Mouse (Mus musculus) neural tube, embryonic 14.5 days (tissue): ENCODE measurements around the gene Angptl2. TPM values are rescaled to one million over a fixed set of nuclear protein-coding genes. Genes with fewer than 3 reads are reported as not detected.

Experiments used
- ATAC-seq: fragments of 200-750 bp; cut with Nextera tagmentation; 2 replicates; pipeline ENCODE4 v1.8.0; 2017; ENCODE audit warnings: low read depth, mild to moderate bottlenecking, moderate TSS enrichment, moderate library complexity
- H3K27ac ChIP-seq: fragments of 300-500 bp; sonication (generic); 2 replicates; pipeline ENCODE4 v1.5.1; 2014; ENCODE audit warnings: low read depth, mild to moderate bottlenecking, control low read depth, low read length, moderate library complexity, mixed read lengths
- H3K27me3 ChIP-seq: fragments of 300-500 bp; sonication (generic); 2 replicates; pipeline ENCODE4 v1.6.1; 2014; ENCODE audit warnings: low read length; ENCODE audit not compliant: control insufficient read depth, insufficient read depth
- H3K36me3 ChIP-seq: fragments of 300-500 bp; sonication (generic); 2 replicates; pipeline ENCODE4 v1.6.1; 2014; ENCODE audit warnings: low read length, mixed read lengths; ENCODE audit not compliant: control insufficient read depth, insufficient read depth
- H3K4me1 ChIP-seq: fragments of 300-500 bp; sonication (generic); 2 replicates; pipeline ENCODE4 v1.6.1; 2014; ENCODE audit warnings: low read length; ENCODE audit not compliant: control insufficient read depth, insufficient read depth
- H3K4me2 ChIP-seq: fragments of 300-500 bp; sonication (generic); 2 replicates; pipeline ENCODE4 v1.6.1; 2014; ENCODE audit warnings: mild to moderate bottlenecking, low read depth, low read length, control low read depth
- H3K4me3 ChIP-seq: fragments of 300-500 bp; sonication (generic); 2 replicates; pipeline ENCODE4 v1.5.1; 2014; ENCODE audit warnings: low read depth, low read length, control low read depth, mixed read lengths
- H3K9ac ChIP-seq: fragments of 300-500 bp; sonication (generic); replicated peaks from 2 replicates; pipeline ENCODE4 v1.6.1; 2014; ENCODE audit warnings: low read depth, mild to moderate bottlenecking, control low read depth, low read length, mixed read lengths
- H3K9me3 ChIP-seq: fragments of 300-500 bp; sonication (generic); 2 replicates; pipeline ENCODE4 v1.6.1; 2016; ENCODE audit warnings: low read length; ENCODE audit not compliant: control insufficient read depth
- WGBS: fragments of 180-500 bp; shearing (Covaris S2); extraction: QIAGEN DNeasy Blood & Tissue Kit; methylation state at CpG from one replicate; pipeline ENCODE4 v1.1.7; 2014; 5-methylcytosine and 5-hydroxymethylcytosine counted together
- polyA plus RNA-seq: library from polyadenylated mRNA; unstranded; fragments of >200 nt; fragmentation: Nextera tagmentation; extraction: Ambion mirVana; gene quantifications from 2 replicates; pipeline ENCODE4 v1.2.1, GENCODE M21; 2014

Gene Angptl2
- polyA plus RNA-seq, 1 experiment from 2014 or later = 2.7 TPM

GRCm38 (mm10) chr2:33177443-33178242, 38.2 kb upstream of the Angptl2 start:
- Histone ChIP-seq H3K27me3 (no peaks in the 10 kb centered on the region), H3K4me2 (no peak overlapping the region), H3K4me3 (no peak overlapping the region), H3K4me1 (peaks cover 25% of the 10 kb centered on the region), H3K36me3 (no peaks in the 10 kb centered on the region), H3K27ac (no peak overlapping the region), H3K9ac (no peak overlapping the region), H3K9me3 (no peaks in the 10 kb centered on the region)
- ATAC-seq = no peak
- 86% methylated on average over 12 of the region's 12 CpGs for WGBS

- no peaks in the 10 kb centered on the region for H3K9me3 ChIP-seq
- no peak overlapping the region for H3K27ac ChIP-seq
- no peak overlapping the region for H3K4me3 ChIP-seq
- H3K4me2 ChIP-seq = no peak overlapping the region
- H3K36me3 ChIP-seq = no peaks in the 10 kb centered on the region
- peak; percentile 50; the same call in 1 of the 2 replicates for ATAC-seq
- peaks cover 25% of the 10 kb centered on the region for H3K4me1 ChIP-seq
- 49% methylated on average over 11 of the region's 11 CpGs for WGBS
- H3K9ac ChIP-seq = no peak overlapping the region
- H3K27me3 ChIP-seq = no peaks in the 10 kb centered on the region
These were observed 37.5 kb upstream of the Angptl2 start for GRCm38 (mm10) chr2:33178243-33178932.

GRCm38 (mm10) chr2:33179171-33179929, 36.5 kb upstream of the Angptl2 start:
- Histone ChIP-seq H3K4me1 (peaks cover 25% of the 10 kb centered on the region), H3K4me3 (no peak overlapping the region), H3K36me3 (no peaks in the 10 kb centered on the region), H3K9me3 (no peaks in the 10 kb centered on the region), H3K4me2 (no peak overlapping the region), H3K27ac (peak overlapping the region; percentile 28; the same call in 1 of the 2 replicates), H3K27me3 (no peaks in the 10 kb centered on the region), H3K9ac (no peak overlapping the region)
- ATAC-seq = peak; percentile 53; the same call in 1 of the 2 replicates
- 53% methylated on average over 14 of the region's 14 CpGs for WGBS

DNA sequence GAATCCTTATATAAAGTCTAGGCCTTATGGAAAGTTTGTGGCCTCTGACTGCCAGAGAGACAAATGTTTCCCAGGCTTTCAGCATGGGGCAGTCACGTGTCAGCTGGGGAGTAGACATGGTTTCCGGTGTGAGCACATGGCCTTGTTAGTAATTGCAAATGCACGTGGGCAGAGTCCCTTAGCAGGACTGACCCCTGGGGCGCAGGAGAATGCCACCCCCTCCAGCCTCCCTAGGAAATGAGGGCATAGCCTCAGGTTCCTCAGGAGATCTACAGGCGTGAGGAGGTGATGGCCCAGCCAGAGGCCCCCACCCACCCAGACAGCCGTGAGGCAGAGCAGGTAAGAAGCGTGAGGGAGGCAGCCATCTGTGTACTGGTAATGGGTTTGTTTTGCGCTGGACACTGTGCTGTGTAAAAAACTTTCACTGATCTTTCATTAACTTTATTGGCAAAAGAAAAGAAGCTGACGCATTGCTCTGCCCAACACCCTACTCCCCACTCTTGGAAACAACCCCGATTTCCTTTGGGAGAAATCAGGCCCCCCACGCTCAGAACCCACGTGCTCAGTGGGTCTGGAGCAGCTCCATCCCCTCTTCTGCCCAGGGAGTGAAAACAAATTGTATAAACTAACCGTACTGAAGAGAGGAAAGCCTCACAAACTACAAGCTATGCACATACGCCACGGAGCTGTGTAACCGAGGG, 35.8 kb upstream of the Angptl2 start:
- no peak for ATAC-seq
- Histone ChIP-seq H3K27me3 (no peaks in the 10 kb centered on the region), H3K9ac (no peak overlapping the region), H3K9me3 (no peaks in the 10 kb centered on the region), H3K4me1 (peaks cover 25% of the 10 kb centered on the region), H3K4me2 (no peak overlapping the region), H3K36me3 (no peaks in the 10 kb centered on the region), H3K4me3 (no peak overlapping the region), H3K27ac (peak overlapping the region; percentile 28; the same call in 1 of the 2 replicates)
- WGBS = 43% methylated on average over 16 of the region's 16 CpGs

GRCm38 (mm10) chr2:33183321-33183720, 32.5 kb upstream of the Angptl2 start:
- ATAC-seq = no peak
- Histone ChIP-seq H3K27me3 (no peaks in the 10 kb centered on the region), H3K36me3 (no peaks in the 10 kb centered on the region), H3K4me1 (peaks cover 18% of the 10 kb centered on the region), H3K9me3 (no peaks in the 10 kb centered on the region), H3K9ac (no peak overlapping the region), H3K4me2 (no peak overlapping the region), H3K4me3 (no peak overlapping the region), H3K27ac (no peak overlapping the region)
- 95% methylated on average over 7 of the region's 7 CpGs for WGBS

DNA sequence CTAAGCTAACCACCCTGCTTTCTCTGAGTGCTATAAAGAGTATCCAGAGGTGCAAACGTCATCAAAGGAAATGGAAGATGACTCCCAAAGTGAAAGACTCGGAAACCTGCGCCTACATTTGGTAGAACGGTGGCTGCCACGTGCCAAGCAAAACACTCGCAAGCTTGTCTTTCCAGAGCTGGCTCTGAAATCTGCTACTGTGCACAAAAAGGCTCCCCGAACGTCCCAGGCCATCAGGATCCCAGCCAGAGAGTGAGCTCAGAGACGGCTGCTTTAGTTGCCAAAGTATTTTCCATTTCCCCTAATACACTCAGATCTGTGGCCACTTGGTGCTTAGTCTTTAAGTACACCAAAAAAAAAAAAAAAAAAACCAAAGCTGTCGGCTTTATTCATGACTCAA, 31.2 kb upstream of the Angptl2 start:
- 81% methylated on average over 10 of the region's 10 CpGs for WGBS
- H3K9me3 ChIP-seq = no peaks in the 10 kb centered on the region
- ATAC-seq = no peak
- no peaks in the 10 kb centered on the region for H3K27me3 ChIP-seq
- no peak overlapping the region for H3K4me3 ChIP-seq
- H3K27ac ChIP-seq = no peak overlapping the region
- H3K4me2 ChIP-seq = no peak overlapping the region
- peaks cover 7% of the 10 kb centered on the region for H3K4me1 ChIP-seq
- no peaks in the 10 kb centered on the region for H3K36me3 ChIP-seq
- no peak overlapping the region for H3K9ac ChIP-seq

GRCm38 (mm10) chr2:33185258-33185657, 30.6 kb upstream of the Angptl2 start:
- Histone ChIP-seq H3K27me3 (no peaks in the 10 kb centered on the region), H3K9me3 (no peaks in the 10 kb centered on the region), H3K4me2 (no peak overlapping the region), H3K4me1 (peaks cover under 1% of the 10 kb centered on the region), H3K4me3 (no peak overlapping the region), H3K27ac (no peak overlapping the region), H3K9ac (no peak overlapping the region), H3K36me3 (no peaks in the 10 kb centered on the region)
- WGBS = 76% methylated on average over 7 of the region's 7 CpGs
- ATAC-seq = no peak

DNA sequence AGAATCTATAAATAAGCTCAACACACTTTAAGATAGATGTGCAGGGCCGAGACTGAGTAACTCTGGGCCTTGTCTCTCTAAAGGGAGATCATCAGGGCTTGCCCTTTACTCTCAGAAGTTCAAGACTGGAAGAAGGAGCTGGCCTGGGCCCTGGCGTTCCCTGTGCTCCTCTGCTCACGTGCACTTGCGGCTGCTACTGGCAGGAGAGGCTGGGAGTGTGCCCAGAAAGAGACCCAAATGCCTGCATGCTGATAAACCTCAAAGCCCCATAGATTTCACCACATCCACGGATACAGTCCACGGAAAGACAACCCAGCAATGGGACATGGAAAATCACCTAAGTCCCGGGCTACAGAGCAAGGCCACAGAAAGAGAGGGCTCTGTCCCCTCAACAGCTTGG, 29.4 kb upstream of the Angptl2 start:
- Histone ChIP-seq H3K4me3 (no peak overlapping the region), H3K4me1 (no peaks in the 10 kb centered on the region), H3K27me3 (no peaks in the 10 kb centered on the region), H3K27ac (no peak overlapping the region), H3K4me2 (no peak overlapping the region), H3K36me3 (no peaks in the 10 kb centered on the region), H3K9me3 (no peaks in the 10 kb centered on the region), H3K9ac (no peak overlapping the region)
- 74% methylated on average over 7 of the region's 7 CpGs for WGBS
- no peak for ATAC-seq
